Mouse (Mus musculus) cortical plate, adult 2 months (tissue): Measurements from ENCODE around the gene Chml.

Experiments
- CTCF ChIP-seq: fragments of 200-500 bp; IDR thresholded peaks from 2 replicates; pipeline ENCODE4 v1.5.1; 2011; ENCODE audit warnings: mild to moderate bottlenecking, control low read depth, low read length; ENCODE audit not compliant: insufficient read depth; ENCODE audit errors: extremely low read depth
- POLR2A ChIP-seq: fragments of 200-500 bp; IDR thresholded peaks from 2 replicates; pipeline ENCODE4 v1.6.1; 2011; ENCODE audit warnings: mild to moderate bottlenecking, low read length, control low read depth; ENCODE audit not compliant: insufficient read depth; ENCODE audit errors: extremely low read depth

- TF ChIP-seq CTCF (no peak), POLR2A (no peak)
These were observed 19.0 kb downstream of the Chml start for GRCm38 (mm10) chr1:175673563-175674325.
